Mouse (Mus musculus): ENCODE measurements around the gene Slc52a3. TPM values are rescaled to one million over a fixed set of nuclear protein-coding genes. Genes with fewer than 3 reads are reported as not detected.

Slc52a3 gene
- total RNA-seq, 2 experiments from 2014 or later, result 1.6 to 2.9 TPM

GRCm38 (mm10) chr2:152048003-152048980 is 52.0 kb downstream of the Slc52a3 start:
- no peak for DNase-seq

GRCm38 (mm10) chr2:152048981-152049441 is 52.7 kb downstream of the Slc52a3 start:
- no peak for DNase-seq

- DNase-seq, result no peak
Measured at GRCm38 (mm10) chr2:152049611-152050270, 53.4 kb downstream of the Slc52a3 start.

- no peak for DNase-seq
Measured at GRCm38 (mm10) chr2:152050316-152050715, 54.0 kb downstream of the Slc52a3 start.

- no peak for DNase-seq
Measured at GRCm38 (mm10) chr2:152051985-152052384, 55.7 kb downstream of the Slc52a3 start.

GRCm38 (mm10) chr2:152055406-152055805 is 59.1 kb downstream of the Slc52a3 start:
- peak in 1 of 2 experiments; percentile 19 for DNase-seq

- DNase-seq, result peak in 1 of 2 experiments; percentile 47
Measured at GRCm38 (mm10) chr2:152056368-152057251, 60.3 kb downstream of the Slc52a3 start.

GRCm38 (mm10) chr2:152057252-152057563 is 60.9 kb downstream of the Slc52a3 start:
- DNase-seq, result no peak

Small RNA genes lying within 50 kb of the gene (microRNA-seq; reads per million reads assigned to microRNA genes)
- gene Mir1953, result 0 to 0.27 reads per million in 2 experiments

Other genes starting within 250 kb of the Slc52a3 start
- gene Rspo4, start 153.6 kb upstream of the Slc52a3 start, total RNA-seq (2021), result not detected
- gene Angpt4, start 85.3 kb upstream of the Slc52a3 start, total RNA-seq (2021), result under 1 TPM; 0.28 to 0.35 TPM
- gene Fam110a, start 16.3 kb upstream of the Slc52a3 start, total RNA-seq (2021), result 1 to 10 TPM; 3.4 to 3.7 TPM
- gene Scrt2, start 85.0 kb downstream of the Slc52a3 start, total RNA-seq (2021), result not detected
- gene Srxn1, start 109.0 kb downstream of the Slc52a3 start, total RNA-seq (2021), result 10 to 100 TPM; 18.8 to 20.3 TPM
- 10 to 100 TPM; 16.4 to 18.9 TPM for gene Tcf15, start 147.1 kb downstream of the Slc52a3 start, total RNA-seq (2021)
- gene Csnk2a1, start 230.3 kb downstream of the Slc52a3 start, total RNA-seq (2021), result 10 to 100 TPM; 96.8 to 97.5 TPM

All from heart, adult 18-20 months (tissue).